Mouse (Mus musculus) heart, embryonic 16.5 days (tissue): ENCODE results near the gene Lce3c. TPM values are rescaled to one million over a fixed set of nuclear protein-coding genes. Genes with fewer than 3 reads are reported as not detected.

Experiments used
- ATAC-seq: fragments of 200-750 bp; cut with Nextera tagmentation; replicated peaks from 2 replicates; pipeline ENCODE4 v1.8.0; 2017; ENCODE audit warnings: moderate number of reproducible peaks; ENCODE audit not compliant: insufficient read depth, low FRiP score; ENCODE audit errors: extremely low read depth
- H3K27ac ChIP-seq: fragments of 300-500 bp; sonication (generic); 2 replicates; pipeline ENCODE4 v1.5.1; 2014; ENCODE audit warnings: mild to moderate bottlenecking, low read length, control low read depth, moderate library complexity
- H3K27me3 ChIP-seq: fragments of 300-500 bp; sonication (generic); 2 replicates; pipeline ENCODE4 v1.6.1; 2014; ENCODE audit warnings: low read length, mixed read lengths; ENCODE audit not compliant: control insufficient read depth, insufficient read depth
- H3K36me3 ChIP-seq: fragments of 300-500 bp; sonication (generic); 2 replicates; pipeline ENCODE4 v1.6.1; 2014; ENCODE audit not compliant: control insufficient read depth, insufficient read depth
- H3K4me1 ChIP-seq: fragments of 300-500 bp; sonication (generic); 2 replicates; pipeline ENCODE4 v1.6.1; 2014; ENCODE audit warnings: low read length, mixed read lengths; ENCODE audit not compliant: control insufficient read depth, insufficient read depth
- H3K4me2 ChIP-seq: fragments of 300-500 bp; sonication (generic); 2 replicates; pipeline ENCODE4 v1.6.1; 2014; ENCODE audit warnings: low read depth, mild to moderate bottlenecking, control low read depth, low read length
- H3K4me3 ChIP-seq: fragments of 300-500 bp; sonication (generic); 2 replicates; pipeline ENCODE4 v1.5.1; 2014; ENCODE audit warnings: mild to moderate bottlenecking, control low read depth, low read length
- H3K9ac ChIP-seq: fragments of 300-500 bp; sonication (generic); 2 replicates; pipeline ENCODE4 v1.6.1; 2014; ENCODE audit warnings: low read length, control low read depth
- H3K9me3 ChIP-seq: fragments of 300-500 bp; sonication (generic); replicated peaks from 2 replicates; pipeline ENCODE4 v1.6.1; 2016; ENCODE audit warnings: low read length; ENCODE audit not compliant: control insufficient read depth
- WGBS: fragments of 180-500 bp; shearing (Covaris S2); extraction: QIAGEN DNeasy Blood & Tissue Kit; methylation state at CpG from one replicate; pipeline ENCODE4 v1.1.7; 2014; 5-methylcytosine and 5-hydroxymethylcytosine counted together
- polyA plus RNA-seq: library from polyadenylated mRNA; unstranded; fragments of >200 nt; fragmentation: Nextera tagmentation; extraction: Ambion mirVana; gene quantifications from 2 replicates; pipeline ENCODE4 v1.2.1, GENCODE M21; 2015

The Lce3c gene
- polyA plus RNA-seq, 1 experiment from 2014 or later, result not detected

- Histone ChIP-seq H3K4me3 (no peak within 1 kb of the TSS), H3K4me1 (no peaks in the 10 kb centered on the region), H3K9me3 (no peaks in the 10 kb centered on the region), H3K4me2 (no peak within 1 kb of the TSS), H3K27ac (no peak within 1 kb of the TSS), H3K27me3 (no peaks in the 10 kb centered on the region), H3K9ac (no peak within 1 kb of the TSS), H3K36me3 (no peaks in the 10 kb centered on the region)
- no peak for ATAC-seq
- WGBS, result 77% methylated on average over 2 of the region's 2 CpGs
These were observed 22.5 kb downstream of the Lce3c start, which contains the start of gene Lce3e for GRCm38 (mm10) chr3:92966761-92967160. Lce3e (plus strand) TSS chr3:92967061.

GRCm38 (mm10) chr3:92978484-92978883 is 34.2 kb downstream of the Lce3c start:
- Histone ChIP-seq H3K9ac (no peak overlapping the region), H3K27ac (no peak overlapping the region), H3K4me3 (no peak overlapping the region), H3K27me3 (no peaks in the 10 kb centered on the region), H3K4me2 (no peak overlapping the region), H3K4me1 (no peaks in the 10 kb centered on the region), H3K36me3 (no peaks in the 10 kb centered on the region), H3K9me3 (no peaks in the 10 kb centered on the region)
- ATAC-seq, result no peak
- 62% methylated on average over 2 of the region's 2 CpGs for WGBS

GRCm38 (mm10) chr3:92991926-92992325 is 47.6 kb downstream of the Lce3c start, which contains the start of gene Lce3f:
Lce3f (plus strand) TSS chr3:92992226.
- Histone ChIP-seq H3K4me3 (no peak within 1 kb of the TSS), H3K36me3 (no peaks in the 10 kb centered on the region), H3K9me3 (no peaks in the 10 kb centered on the region), H3K27ac (no peak within 1 kb of the TSS), H3K27me3 (no peaks in the 10 kb centered on the region), H3K4me2 (no peak within 1 kb of the TSS), H3K4me1 (no peaks in the 10 kb centered on the region), H3K9ac (no peak within 1 kb of the TSS)
- ATAC-seq, result no peak

Other genes with a start within 250 kb of the Lce3c start
- gene Lce1e, start 235.4 kb upstream of the Lce3c start, polyA plus RNA-seq, result not detected in 2 replicates
- gene Lce1f, start 224.1 kb upstream of the Lce3c start, polyA plus RNA-seq, result not detected in 2 replicates
- not detected in 2 replicates for gene Gm38119, start 205.4 kb upstream of the Lce3c start, polyA plus RNA-seq
- gene Lce1g, start 192.1 kb upstream of the Lce3c start, polyA plus RNA-seq, result 0.16 TPM in 1 of 2 replicates, not detected in the other
- not detected in 2 replicates for gene Lce1h, start 179.4 kb upstream of the Lce3c start, polyA plus RNA-seq
- not detected in 2 replicates for gene Lce1i, start 165.6 kb upstream of the Lce3c start, polyA plus RNA-seq
- not detected in 2 replicates for gene Lce1j, start 154.0 kb upstream of the Lce3c start, polyA plus RNA-seq
- not detected in 2 replicates for gene Lce1k, start 136.6 kb upstream of the Lce3c start, polyA plus RNA-seq
- gene Kprp, start 117.2 kb upstream of the Lce3c start, polyA plus RNA-seq, result 0.08 TPM in 1 of 2 replicates, not detected in the other
- not detected in 2 replicates for gene Lce1l, start 93.2 kb upstream of the Lce3c start, polyA plus RNA-seq
- not detected in 2 replicates for gene 2310050C09Rik, start 74.3 kb upstream of the Lce3c start, polyA plus RNA-seq
- not detected in 2 replicates for gene Lce3a, start 18.3 kb upstream of the Lce3c start, polyA plus RNA-seq
- gene Lce3b, start 11.5 kb upstream of the Lce3c start, polyA plus RNA-seq, result not detected in 2 replicates
- not detected in 2 replicates for gene Lce3d, start 12.9 kb downstream of the Lce3c start, polyA plus RNA-seq
- not detected in 2 replicates for gene Lce3e, start 22.6 kb downstream of the Lce3c start, polyA plus RNA-seq
- gene Lce3f, start 47.7 kb downstream of the Lce3c start, polyA plus RNA-seq, result not detected in 2 replicates
- 0.28 TPM in 1 of 2 replicates, not detected in the other for gene Crct1, start 71.2 kb downstream of the Lce3c start, polyA plus RNA-seq
- gene Lce1m, start 74.6 kb downstream of the Lce3c start, polyA plus RNA-seq, result not detected in 2 replicates
- not detected in 2 replicates for gene Gm4858, start 124.3 kb downstream of the Lce3c start, polyA plus RNA-seq
- 0.08 TPM in 1 of 2 replicates, not detected in the other for gene Crnn, start 200.3 kb downstream of the Lce3c start, polyA plus RNA-seq